Mouse (Mus musculus): ENCODE measurements around the gene Iah1. TPM values are rescaled to one million over a fixed set of nuclear protein-coding genes. Genes with fewer than 3 reads are reported as not detected.

The Iah1 gene
- polyA plus RNA-seq, 1 experiment from 2014 or later = 92.6 TPM

DNA sequence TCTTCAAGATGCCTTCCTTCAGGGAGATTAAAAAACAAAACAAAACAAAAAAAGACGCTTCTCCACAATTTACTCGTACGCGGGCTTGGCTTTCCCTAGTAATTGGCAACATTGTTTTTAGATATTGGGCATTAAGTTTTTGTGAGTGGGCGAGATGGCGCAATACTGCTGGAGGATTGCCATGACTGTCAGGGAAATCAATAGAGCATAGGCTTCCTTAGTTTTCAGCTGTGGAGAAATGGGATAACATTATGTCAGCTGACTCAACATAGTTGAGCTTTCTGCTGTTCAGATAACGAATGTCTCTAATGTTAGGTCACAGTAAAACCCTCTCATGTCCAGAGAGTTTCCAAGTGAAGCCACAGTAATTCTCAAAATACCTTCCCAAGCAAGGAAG, 678 bp downstream of the Iah1 start:
- no peak for ATAC-seq (ENCODE audit: low FRiP score, low TSS enrichment)
- Histone ChIP-seq H3K9ac (replicated peaks; ENCODE audit: low read length) (peak overlapping the region; percentile 84), H3K4me3 (ENCODE audit: low read length) (peak overlapping the region; percentile 77), H3K9me3 (ENCODE audit: low read length) (no peaks in the 10 kb centered on the region), H3K4me1 (ENCODE audit: insufficient read depth, low read length) (peaks cover 6% of the 10 kb centered on the region; the same call in 1 of the 2 replicates), H3K4me2 (replicated peaks; ENCODE audit: low read depth, low read length) (peak overlapping the region; percentile 72), H3K27me3 (ENCODE audit: insufficient read depth, low read length) (no peaks in the 10 kb centered on the region), H3K36me3 (ENCODE audit: insufficient read depth, low read length) (peaks cover 32% of the 10 kb centered on the region), H3K27ac (ENCODE audit: low read length) (peak overlapping the region; percentile 82)
- 29% methylated on average over 7 of the region's 7 CpGs for WGBS

GRCm38 (mm10) chr12:21318143-21318895, 2.1 kb downstream of the Iah1 start:
- Histone ChIP-seq H3K4me1 (ENCODE audit: insufficient read depth, low read length) (peaks cover 6% of the 10 kb centered on the region; the same call in 1 of the 2 replicates), H3K27me3 (ENCODE audit: insufficient read depth, low read length) (no peaks in the 10 kb centered on the region), H3K27ac (ENCODE audit: low read length) (no peak overlapping the region), H3K4me2 (replicated peaks; ENCODE audit: low read depth, low read length) (no peak overlapping the region), H3K9me3 (ENCODE audit: low read length) (no peaks in the 10 kb centered on the region), H3K4me3 (ENCODE audit: low read length) (no peak overlapping the region), H3K36me3 (ENCODE audit: insufficient read depth, low read length) (peaks cover 39% of the 10 kb centered on the region), H3K9ac (replicated peaks; ENCODE audit: low read length) (no peak overlapping the region)
- ATAC-seq (ENCODE audit: low FRiP score, low TSS enrichment) = no peak
- 68% methylated on average over 12 of the region's 12 CpGs for WGBS

- H3K27me3 ChIP-seq (ENCODE audit: insufficient read depth, low read length) = no peaks in the 10 kb centered on the region
- peaks cover 6% of the 10 kb centered on the region; the same call in 1 of the 2 replicates for H3K4me1 ChIP-seq (ENCODE audit: insufficient read depth, low read length)
- H3K4me2 ChIP-seq (replicated peaks; ENCODE audit: low read depth, low read length) = no peak overlapping the region
- ATAC-seq (ENCODE audit: low FRiP score, low TSS enrichment) = no peak
- H3K9ac ChIP-seq (replicated peaks; ENCODE audit: low read length) = no peak overlapping the region
- H3K27ac ChIP-seq (ENCODE audit: low read length) = no peak overlapping the region
- WGBS = 85% methylated on average over 4 of the region's 4 CpGs
- no peaks in the 10 kb centered on the region for H3K9me3 ChIP-seq (ENCODE audit: low read length)
- no peak overlapping the region for H3K4me3 ChIP-seq (ENCODE audit: low read length)
- H3K36me3 ChIP-seq (ENCODE audit: insufficient read depth, low read length) = peaks cover 41% of the 10 kb centered on the region
Observed at GRCm38 (mm10) chr12:21320317-21320716, 4.1 kb downstream of the Iah1 start.

DNA sequence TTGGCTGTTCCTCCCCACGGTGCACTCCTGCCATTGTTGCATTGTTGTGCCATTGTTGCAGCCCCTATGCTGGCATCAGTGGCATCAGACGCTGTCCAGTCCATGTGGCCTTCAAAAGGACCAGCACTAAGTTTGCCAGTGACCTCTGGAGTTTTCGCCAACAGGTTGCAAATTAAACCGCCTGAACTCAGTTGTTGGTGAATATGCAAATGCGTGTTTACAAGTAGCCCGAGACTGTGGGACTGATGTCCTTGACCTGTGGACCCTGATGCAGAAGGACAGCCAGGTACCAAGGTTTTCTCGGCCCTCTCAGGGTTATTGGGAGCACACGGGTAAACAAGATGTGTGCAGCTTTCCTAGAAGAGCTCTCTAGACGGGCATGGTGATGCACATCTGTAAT, 5.0 kb downstream of the Iah1 start:
- ATAC-seq (ENCODE audit: low FRiP score, low TSS enrichment) = no peak
- 81% methylated on average over 9 of the region's 9 CpGs for WGBS
- no peak overlapping the region for H3K4me2 ChIP-seq (replicated peaks; ENCODE audit: low read depth, low read length)
- no peak overlapping the region for H3K9ac ChIP-seq (replicated peaks; ENCODE audit: low read length)
- peaks cover 6% of the 10 kb centered on the region; the same call in 1 of the 2 replicates for H3K4me1 ChIP-seq (ENCODE audit: insufficient read depth, low read length)
- H3K27ac ChIP-seq (ENCODE audit: low read length) = no peak overlapping the region
- H3K27me3 ChIP-seq (ENCODE audit: insufficient read depth, low read length) = no peaks in the 10 kb centered on the region
- peaks cover 48% of the 10 kb centered on the region for H3K36me3 ChIP-seq (ENCODE audit: insufficient read depth, low read length)
- no peaks in the 10 kb centered on the region for H3K9me3 ChIP-seq (ENCODE audit: low read length)
- no peak overlapping the region for H3K4me3 ChIP-seq (ENCODE audit: low read length)

GRCm38 (mm10) chr12:21322296-21322695, 6.1 kb downstream of the Iah1 start:
- Histone ChIP-seq H3K4me3 (ENCODE audit: low read length) (no peak overlapping the region), H3K36me3 (ENCODE audit: insufficient read depth, low read length) (peaks cover 58% of the 10 kb centered on the region), H3K27ac (ENCODE audit: low read length) (no peak overlapping the region), H3K27me3 (ENCODE audit: insufficient read depth, low read length) (no peaks in the 10 kb centered on the region), H3K4me2 (replicated peaks; ENCODE audit: low read depth, low read length) (no peak overlapping the region), H3K9me3 (ENCODE audit: low read length) (no peaks in the 10 kb centered on the region), H3K9ac (replicated peaks; ENCODE audit: low read length) (no peak overlapping the region), H3K4me1 (ENCODE audit: insufficient read depth, low read length) (0 out of 2 replicates have a peak, but pooled peaks cover under 1% of the 10 kb centered on the region)
- WGBS = 88% methylated on average over 4 of the region's 4 CpGs
- no peak for ATAC-seq (ENCODE audit: low FRiP score, low TSS enrichment)

- Histone ChIP-seq H3K36me3 (ENCODE audit: insufficient read depth, low read length) (peaks cover 62% of the 10 kb centered on the region), H3K4me1 (ENCODE audit: insufficient read depth, low read length) (no peaks in the 10 kb centered on the region), H3K4me3 (ENCODE audit: low read length) (no peak overlapping the region), H3K27me3 (ENCODE audit: insufficient read depth, low read length) (no peaks in the 10 kb centered on the region), H3K9ac (replicated peaks; ENCODE audit: low read length) (no peak overlapping the region), H3K27ac (ENCODE audit: low read length) (no peak overlapping the region), H3K9me3 (ENCODE audit: low read length) (no peaks in the 10 kb centered on the region), H3K4me2 (replicated peaks; ENCODE audit: low read depth, low read length) (no peak overlapping the region)
- no peak for ATAC-seq (ENCODE audit: low FRiP score, low TSS enrichment)
- 87% methylated on average over 9 of the region's 9 CpGs for WGBS
Observed at GRCm38 (mm10) chr12:21322856-21323255, 6.7 kb downstream of the Iah1 start.

- no peak for ATAC-seq (ENCODE audit: low FRiP score, low TSS enrichment)
- H3K9ac ChIP-seq (replicated peaks; ENCODE audit: low read length) = no peak overlapping the region
- no peak overlapping the region for H3K27ac ChIP-seq (ENCODE audit: low read length)
- no peaks in the 10 kb centered on the region for H3K27me3 ChIP-seq (ENCODE audit: insufficient read depth, low read length)
- H3K4me1 ChIP-seq (ENCODE audit: insufficient read depth, low read length) = no peaks in the 10 kb centered on the region
- no peaks in the 10 kb centered on the region for H3K9me3 ChIP-seq (ENCODE audit: low read length)
- peaks cover 68% of the 10 kb centered on the region for H3K36me3 ChIP-seq (ENCODE audit: insufficient read depth, low read length)
- no peak overlapping the region for H3K4me2 ChIP-seq (replicated peaks; ENCODE audit: low read depth, low read length)
- no peak overlapping the region for H3K4me3 ChIP-seq (ENCODE audit: low read length)
- WGBS = 73% methylated on average over 5 of the region's 5 CpGs
Observed at GRCm38 (mm10) chr12:21324101-21324500, 7.9 kb downstream of the Iah1 start.

GRCm38 (mm10) chr12:21325266-21325665, 9.1 kb downstream of the Iah1 start:
- Histone ChIP-seq H3K9me3 (ENCODE audit: low read length) (no peaks in the 10 kb centered on the region), H3K27ac (ENCODE audit: low read length) (no peak overlapping the region), H3K4me1 (ENCODE audit: insufficient read depth, low read length) (no peaks in the 10 kb centered on the region), H3K36me3 (ENCODE audit: insufficient read depth, low read length) (peaks cover 73% of the 10 kb centered on the region), H3K4me3 (ENCODE audit: low read length) (no peak overlapping the region), H3K27me3 (ENCODE audit: insufficient read depth, low read length) (no peaks in the 10 kb centered on the region), H3K9ac (replicated peaks; ENCODE audit: low read length) (no peak overlapping the region), H3K4me2 (replicated peaks; ENCODE audit: low read depth, low read length) (no peak overlapping the region)
- no peak for ATAC-seq (ENCODE audit: low FRiP score, low TSS enrichment)
- WGBS = 91% methylated on average over 8 of the region's 8 CpGs

GRCm38 (mm10) chr12:21326325-21326724, 10.1 kb downstream of the Iah1 start:
- ATAC-seq (ENCODE audit: low FRiP score, low TSS enrichment) = no peak
- Histone ChIP-seq H3K36me3 (ENCODE audit: insufficient read depth, low read length) (peaks cover 74% of the 10 kb centered on the region), H3K27me3 (ENCODE audit: insufficient read depth, low read length) (no peaks in the 10 kb centered on the region), H3K4me2 (replicated peaks; ENCODE audit: low read depth, low read length) (no peak overlapping the region), H3K9ac (replicated peaks; ENCODE audit: low read length) (no peak overlapping the region), H3K27ac (ENCODE audit: low read length) (no peak overlapping the region), H3K4me1 (ENCODE audit: insufficient read depth, low read length) (no peaks in the 10 kb centered on the region), H3K9me3 (ENCODE audit: low read length) (no peaks in the 10 kb centered on the region), H3K4me3 (ENCODE audit: low read length) (no peak overlapping the region)
- WGBS = 91% methylated on average over 3 of the region's 3 CpGs

DNA sequence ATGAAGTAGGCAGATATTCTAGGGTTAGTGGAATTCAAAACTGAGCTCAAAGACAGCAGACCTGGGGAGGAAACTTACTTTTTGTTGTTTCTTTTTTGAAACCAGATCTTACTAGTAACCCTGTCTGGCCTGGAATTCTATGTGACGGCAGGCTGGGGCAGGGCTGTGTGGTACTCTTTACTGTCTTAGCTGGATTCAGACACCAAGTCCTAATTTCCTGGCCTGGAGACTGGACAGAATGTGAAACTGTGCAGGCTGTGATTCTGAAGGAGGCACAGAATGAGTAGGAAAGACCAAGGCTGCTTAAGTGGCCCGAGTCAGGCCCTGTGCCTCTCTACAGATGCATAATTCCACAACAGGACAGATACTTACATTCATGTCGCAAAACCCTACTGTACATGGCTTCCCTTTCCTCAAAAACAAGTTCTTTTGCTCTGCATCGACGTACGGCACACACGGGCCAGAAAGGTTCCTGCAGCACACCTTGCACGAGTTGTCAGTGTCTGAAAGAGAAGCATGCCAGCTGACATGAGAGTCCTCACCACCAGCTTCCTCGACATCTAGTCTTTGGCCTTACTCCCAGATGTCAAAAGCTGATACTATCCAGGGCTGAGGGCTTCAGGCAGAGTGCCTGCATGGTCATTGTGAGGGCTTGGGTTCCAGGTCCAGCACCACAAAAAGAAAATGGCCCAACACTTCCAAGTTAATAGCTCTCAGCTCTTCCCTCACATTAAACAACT, 13.6 kb downstream of the Iah1 start:
- H3K4me3 ChIP-seq (ENCODE audit: low read length) = no peak overlapping the region
- H3K27me3 ChIP-seq (ENCODE audit: insufficient read depth, low read length) = no peaks in the 10 kb centered on the region
- peaks cover 65% of the 10 kb centered on the region for H3K36me3 ChIP-seq (ENCODE audit: insufficient read depth, low read length)
- no peaks in the 10 kb centered on the region for H3K9me3 ChIP-seq (ENCODE audit: low read length)
- no peak overlapping the region for H3K27ac ChIP-seq (ENCODE audit: low read length)
- no peak overlapping the region for H3K4me2 ChIP-seq (replicated peaks; ENCODE audit: low read depth, low read length)
- ATAC-seq (ENCODE audit: low FRiP score, low TSS enrichment) = no peak
- H3K4me1 ChIP-seq (ENCODE audit: insufficient read depth, low read length) = no peaks in the 10 kb centered on the region
- no peak overlapping the region for H3K9ac ChIP-seq (replicated peaks; ENCODE audit: low read length)
- 90% methylated on average over 9 of the region's 9 CpGs for WGBS
